Mouse (Mus musculus) gonadal fat pad, adult 2 months (tissue): ENCODE data around the gene Fhl3. TPM values are rescaled to one million over a fixed set of nuclear protein-coding genes. Genes with fewer than 3 reads are reported as not detected.

Experiments
- DNase-seq: peaks from one replicate; pipeline ENCODE4 v3.0.0-alpha.2; 2012; ENCODE audit warnings: low read depth
- polyA plus RNA-seq: library from polyadenylated mRNA; depleted of rRNA; stranded (reverse); fragments of >200 nt; gene quantifications from 2 replicates; pipeline ENCODE4 v1.2.3, GENCODE M21; 2012; rRNA removed

Fhl3 gene
- polyA plus RNA-seq, 1 experiment: 7.7 TPM

GRCm38 (mm10) chr4:124755526-124755925, 55.0 kb downstream of the Fhl3 start:
- DNase-seq: no peak

Other genes with a start within 250 kb of the Fhl3 start
- gene 3100002H09Rik, start 89.9 kb upstream of the Fhl3 start, polyA plus RNA-seq: not detected in 2 replicates
- gene Pou3f1, start 43.9 kb upstream of the Fhl3 start, polyA plus RNA-seq: 4.4 and 9.5 TPM in 2 replicates
- 5.8 and 7.3 TPM in 2 replicates for gene Utp11, start 7.1 kb upstream of the Fhl3 start, polyA plus RNA-seq
- 14.4 and 16.2 TPM in 2 replicates for gene Sf3a3, start 14.1 kb downstream of the Fhl3 start, polyA plus RNA-seq
- gene Inpp5b, start 41.1 kb downstream of the Fhl3 start, polyA plus RNA-seq: 31.5 and 37.5 TPM in 2 replicates
- gene Mtf1, start 101.4 kb downstream of the Fhl3 start, polyA plus RNA-seq: 6.1 and 6.2 TPM in 2 replicates
- 33.8 and 49.5 TPM in 2 replicates for gene Yrdc, start 150.0 kb downstream of the Fhl3 start, polyA plus RNA-seq
- 76.3 and 77.6 TPM in 2 replicates for gene 1110065P20Rik, start 150.5 kb downstream of the Fhl3 start, polyA plus RNA-seq
- gene Maneal, start 161.5 kb downstream of the Fhl3 start, polyA plus RNA-seq: 0.19 and 0.23 TPM in 2 replicates
- gene Epha10, start 180.2 kb downstream of the Fhl3 start, polyA plus RNA-seq: 0.04 TPM in 1 of 2 replicates, not detected in the other
- gene 9930104L06Rik, start 236.3 kb downstream of the Fhl3 start, polyA plus RNA-seq: 13.3 and 14.8 TPM in 2 replicates
- gene Cdca8, start 238.6 kb downstream of the Fhl3 start, polyA plus RNA-seq: 2.4 and 2.5 TPM in 2 replicates